Mouse (Mus musculus) neural tube, embryonic 13.5 days (tissue): ENCODE results near the gene Spaca6. TPM values are rescaled to one million over a fixed set of nuclear protein-coding genes. Genes with fewer than 3 reads are reported as not detected.

ENCODE experiments used
- ATAC-seq: fragments of 200-750 bp; cut with Nextera tagmentation; 2 replicates; pipeline ENCODE4 v1.8.0; 2017; ENCODE audit warnings: low read depth, mild to moderate bottlenecking, moderate TSS enrichment, moderate library complexity
- H3K27ac ChIP-seq: fragments of 300-500 bp; sonication (generic); replicated peaks from 2 replicates; pipeline ENCODE4 v1.5.1; 2015; ENCODE audit warnings: moderate library complexity, mild to moderate bottlenecking, inconsistent platforms
- H3K27me3 ChIP-seq: fragments of 300-500 bp; sonication (generic); 2 replicates; pipeline ENCODE4 v1.6.1; 2015; ENCODE audit warnings: mild to moderate bottlenecking, inconsistent platforms
- H3K36me3 ChIP-seq: fragments of 300-500 bp; sonication (generic); 2 replicates; pipeline ENCODE4 v1.6.1; 2015; ENCODE audit warnings: mild to moderate bottlenecking, inconsistent platforms
- H3K4me1 ChIP-seq: fragments of 300-500 bp; sonication (generic); replicated peaks from 2 replicates; pipeline ENCODE4 v1.6.1; 2015; ENCODE audit warnings: inconsistent platforms
- H3K4me2 ChIP-seq: fragments of 300-500 bp; sonication (generic); 2 replicates; pipeline ENCODE4 v1.6.1; 2015; ENCODE audit warnings: inconsistent platforms, mild to moderate bottlenecking, moderate library complexity
- H3K4me3 ChIP-seq: fragments of 300-500 bp; sonication (generic); 2 replicates; pipeline ENCODE4 v1.5.1; 2015; ENCODE audit warnings: mild to moderate bottlenecking, inconsistent platforms
- H3K9ac ChIP-seq: fragments of 300-500 bp; sonication (generic); 2 replicates; pipeline ENCODE4 v1.6.1; 2015; ENCODE audit warnings: moderate library complexity, mild to moderate bottlenecking, inconsistent platforms
- H3K9me3 ChIP-seq: fragments of 300-500 bp; sonication (generic); 2 replicates; pipeline ENCODE4 v1.6.1; 2016; ENCODE audit warnings: inconsistent platforms
- WGBS: fragments of 180-500 bp; shearing (Covaris S2); methylation state at CpG from one replicate; pipeline ENCODE4 v1.1.7; 2015; 5-methylcytosine and 5-hydroxymethylcytosine counted together
- microRNA counts: library from miRNA; unstranded; fragments of <30 nt; microRNA quantifications from one replicate; lab custom pipeline; 2016
- microRNA-seq: library from miRNA; unstranded; fragments of <30 nt; microRNA quantifications from one replicate; pipeline ENCODE4, GENCODE M21; 2016
- polyA plus RNA-seq: library from polyadenylated mRNA; unstranded; fragments of >200 nt; fragmentation: Nextera tagmentation; extraction: Ambion mirVana; gene quantifications from 2 replicates; pipeline ENCODE4 v1.2.1, GENCODE M21; 2015

Gene Spaca6
- polyA plus RNA-seq, 1 experiment from 2014 or later, result 31.4 TPM

DNA sequence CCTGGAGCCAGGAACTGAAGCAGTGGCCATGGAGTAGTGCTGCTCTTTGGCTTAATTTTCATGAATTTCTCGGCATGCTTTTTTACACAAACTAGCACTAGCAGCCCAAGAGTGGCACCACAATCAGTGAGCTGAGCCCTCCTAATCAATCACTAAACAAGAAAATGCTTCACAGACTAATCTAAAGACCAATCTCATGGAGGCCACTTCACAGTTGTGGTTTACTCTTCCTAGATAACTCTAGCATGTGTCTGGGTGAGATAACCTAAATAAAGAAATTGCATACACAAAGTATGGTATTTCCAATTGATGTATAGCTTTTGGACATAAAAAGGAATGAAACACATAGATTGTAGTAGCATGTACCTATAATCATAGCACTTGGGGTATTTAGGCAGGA is 52.4 kb downstream of the Spaca6 start:
- H3K36me3 ChIP-seq, result no peaks in the 10 kb centered on the region
- no peaks in the 10 kb centered on the region for H3K27me3 ChIP-seq
- WGBS, result 89% methylated on average over 1 of the region's 1 CpGs
- no peak overlapping the region for H3K27ac ChIP-seq
- H3K4me1 ChIP-seq, result no peaks in the 10 kb centered on the region
- H3K4me2 ChIP-seq, result no peak overlapping the region
- no peak for ATAC-seq
- no peak overlapping the region for H3K9ac ChIP-seq
- H3K9me3 ChIP-seq, result no peaks in the 10 kb centered on the region
- H3K4me3 ChIP-seq, result no peak overlapping the region

DNA sequence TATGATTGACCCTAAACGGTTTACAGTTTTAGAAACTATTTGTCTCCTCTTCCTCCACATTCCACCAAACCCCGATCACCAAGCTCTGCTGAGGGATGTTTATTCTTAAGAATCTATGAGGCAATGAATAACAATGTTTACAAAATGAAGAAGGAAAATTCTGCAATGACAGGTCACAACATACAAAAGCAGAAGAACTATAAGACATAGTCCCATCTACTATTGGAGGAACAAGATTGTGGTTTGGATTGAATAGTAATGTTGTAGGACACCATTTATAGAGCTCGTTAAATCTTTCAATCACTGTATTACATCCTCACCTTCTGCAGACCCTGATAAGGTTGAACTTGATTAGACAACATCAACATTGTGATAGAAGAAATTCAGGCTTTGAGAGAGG is 55.7 kb downstream of the Spaca6 start:
- H3K4me1 ChIP-seq, result no peaks in the 10 kb centered on the region
- no peaks in the 10 kb centered on the region for H3K27me3 ChIP-seq
- ATAC-seq, result no peak
- H3K36me3 ChIP-seq, result no peaks in the 10 kb centered on the region
- 81% methylated on average over 3 of the region's 3 CpGs for WGBS
- no peak overlapping the region for H3K9ac ChIP-seq
- H3K4me2 ChIP-seq, result no peak overlapping the region
- no peak overlapping the region for H3K4me3 ChIP-seq
- no peak overlapping the region for H3K27ac ChIP-seq
- H3K9me3 ChIP-seq, result no peaks in the 10 kb centered on the region

DNA sequence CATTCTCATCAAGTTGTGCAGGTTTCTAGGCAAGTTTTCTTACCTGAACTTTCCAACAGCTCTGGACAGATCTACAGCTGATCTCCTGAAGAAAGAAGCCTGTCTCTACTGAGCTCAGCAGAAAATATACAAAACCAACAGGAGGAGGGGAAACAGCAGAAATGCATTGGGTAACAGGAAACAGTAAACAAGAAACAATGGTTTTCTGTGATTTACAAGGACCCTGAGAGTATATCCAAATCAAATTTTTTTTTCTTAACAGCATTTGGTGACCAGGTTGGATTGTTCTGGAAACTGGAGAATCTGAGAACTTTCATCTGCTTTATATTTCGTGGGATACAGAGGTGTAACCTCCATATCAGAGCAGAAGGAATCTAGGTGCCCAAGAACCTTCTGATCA is 56.9 kb downstream of the Spaca6 start, which contains the start of gene Fpr1:
Fpr1 (minus strand) TSS at position 101 of the 400 bp plus-strand sequence.
- H3K9ac ChIP-seq, result no peak within 1 kb of the TSS
- H3K27ac ChIP-seq, result no peak within 1 kb of the TSS
- no peaks in the 10 kb centered on the region for H3K4me1 ChIP-seq
- no peaks in the 10 kb centered on the region for H3K9me3 ChIP-seq
- 53% methylated on average over 1 of the region's 1 CpGs for WGBS
- H3K36me3 ChIP-seq, result no peaks in the 10 kb centered on the region
- H3K27me3 ChIP-seq, result no peaks in the 10 kb centered on the region
- no peak within 1 kb of the TSS for H3K4me3 ChIP-seq
- no peak for ATAC-seq
- H3K4me2 ChIP-seq, result no peak within 1 kb of the TSS

DNA sequence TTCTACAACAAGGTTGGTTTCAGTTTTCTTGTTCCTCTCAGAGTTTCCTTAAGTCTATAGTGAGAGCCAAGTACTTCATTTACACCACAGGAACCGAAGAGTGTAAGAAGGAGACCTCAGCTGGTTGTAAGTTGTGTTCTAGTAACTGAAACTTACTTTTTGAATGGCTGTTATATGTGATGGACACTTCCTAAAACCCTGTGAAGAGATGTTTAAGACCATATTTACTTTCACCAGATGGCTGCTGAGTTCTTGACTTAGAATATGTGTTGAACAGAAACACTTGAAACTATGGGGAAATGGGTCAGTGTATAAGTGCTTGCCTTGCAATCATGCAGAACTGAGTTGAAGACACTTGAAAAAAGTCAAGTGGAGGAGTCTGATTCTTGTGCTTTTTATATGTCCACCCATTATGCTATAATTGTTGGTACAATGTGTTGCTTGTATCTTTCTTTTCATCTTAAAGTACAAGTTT is 60.9 kb downstream of the Spaca6 start, which contains the start of the genes Fpr2 and Fpr3:
Fpr2 (plus strand) TSS at position 51 of the 475 bp plus-strand sequence.
Fpr3 (plus strand) TSS at position 79 of the 475 bp plus-strand sequence.
- Histone ChIP-seq H3K27me3 (no peaks in the 10 kb centered on the region), H3K4me2 (no peak within 1 kb of the TSS), H3K36me3 (no peaks in the 10 kb centered on the region), H3K4me3 (no peak within 1 kb of the TSS), H3K4me1 (no peaks in the 10 kb centered on the region), H3K27ac (no peak within 1 kb of the TSS), H3K9me3 (no peaks in the 10 kb centered on the region), H3K9ac (no peak within 1 kb of the TSS)
- ATAC-seq, result no peak
- 58% methylated on average over 1 of the region's 1 CpGs for WGBS

DNA sequence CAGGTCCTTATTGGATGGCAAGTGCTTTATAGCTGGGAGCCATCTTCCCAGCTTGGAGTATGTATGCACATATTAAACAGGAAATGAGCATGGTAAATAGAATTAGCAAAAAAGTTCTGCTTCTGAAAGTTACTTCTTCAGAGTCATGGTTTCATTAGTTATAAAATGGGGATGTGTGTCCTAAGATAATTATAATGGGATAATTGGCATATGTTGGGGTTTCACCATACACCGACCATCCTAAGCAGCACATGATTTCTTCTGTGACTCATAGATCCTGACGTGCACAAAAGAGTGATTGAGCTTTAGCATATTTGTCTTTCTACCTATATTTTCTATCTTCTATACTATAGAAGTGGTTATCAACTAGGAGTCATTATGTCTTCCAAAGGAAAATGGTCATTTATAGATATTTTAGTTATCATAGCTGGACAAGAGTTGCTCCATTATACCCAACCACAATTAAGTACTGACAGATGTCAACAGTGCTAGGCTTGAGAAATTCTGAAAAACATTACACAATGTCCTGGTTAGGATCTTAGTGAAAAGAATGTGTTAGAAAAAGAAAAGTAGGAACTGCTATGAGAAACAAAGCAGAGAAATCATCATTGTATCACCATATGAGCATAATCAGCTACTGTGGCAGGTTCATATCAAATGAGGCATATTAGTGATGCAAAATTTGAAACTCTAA is 62.9 kb downstream of the Spaca6 start:
- no peaks in the 10 kb centered on the region for H3K27me3 ChIP-seq
- ATAC-seq, result no peak
- no peak overlapping the region for H3K4me2 ChIP-seq
- no peaks in the 10 kb centered on the region for H3K9me3 ChIP-seq
- no peak overlapping the region for H3K27ac ChIP-seq
- no peak overlapping the region for H3K4me3 ChIP-seq
- 95% methylated on average over 2 of the region's 2 CpGs for WGBS
- no peaks in the 10 kb centered on the region for H3K4me1 ChIP-seq
- no peak overlapping the region for H3K9ac ChIP-seq
- no peaks in the 10 kb centered on the region for H3K36me3 ChIP-seq

MicroRNAs encoded within 50 kb of the gene (microRNA counts, 519-probe panel; counts per million panel counts)
- microRNA mmu-let-7e (lab: Ali Mortazavi, UCI) (5,456 counts per million, percentile 92 among the panel's probes with 10 or more counts), microRNA mmu-miR-125a-3p (lab: Ali Mortazavi, UCI) (3,741 counts per million, percentile 57 among the panel's probes with 10 or more counts), microRNA mmu-miR-125a-5p (lab: Ali Mortazavi, UCI) (6,075 counts per million, percentile 99 among the panel's probes with 10 or more counts), microRNA mmu-miR-99b (lab: Ali Mortazavi, UCI) (5,222 counts per million, percentile 90 among the panel's probes with 10 or more counts)

Small RNA genes within 50 kb of the gene (microRNA-seq; reads per million reads assigned to microRNA genes)
- gene Gm25927 (not detected), gene Mir125a (2,999 reads per million, percentile 88 among the genes with 10 or more reads in this experiment), gene Mir99b (17,692 reads per million, percentile 98 among the genes with 10 or more reads in this experiment), gene Mirlet7e (not detected)

Other genes with a start within 250 kb of the Spaca6 start
- 8.5 and 8.7 TPM in 2 replicates for gene Lnpep, start 202.1 kb upstream of the Spaca6 start, polyA plus RNA-seq
- not detected in 2 replicates for gene Vmn2r90, start 123.4 kb upstream of the Spaca6 start, polyA plus RNA-seq
- gene Has1, start 28.0 kb downstream of the Spaca6 start, polyA plus RNA-seq, result 0.63 and 0.70 TPM in 2 replicates
- gene Fpr1, start 56.8 kb downstream of the Spaca6 start, polyA plus RNA-seq, result 0.14 TPM in 1 of 2 replicates, not detected in the other
- gene Fpr2, start 60.7 kb downstream of the Spaca6 start, polyA plus RNA-seq, result 0.28 TPM in 1 of 2 replicates, not detected in the other
- gene Fpr3, start 60.7 kb downstream of the Spaca6 start, polyA plus RNA-seq, result not detected in 2 replicates
- not detected in 2 replicates for gene Fpr-rs4, start 194.6 kb downstream of the Spaca6 start, polyA plus RNA-seq
- not detected in 2 replicates for gene Vmn2r124, start 222.3 kb downstream of the Spaca6 start, polyA plus RNA-seq